Mouse (Mus musculus) frontal cortex, adult 2 months (tissue): ENCODE measurements around the gene Ppat. TPM values are rescaled to one million over a fixed set of nuclear protein-coding genes. Genes with fewer than 3 reads are reported as not detected.
"Not testable (repeated sequence)": the region's sequence is repeated elsewhere in the genome, so short reads cannot be mapped to it uniquely, and the experiment has no call there.

Experiments
- DNase-seq, 2 experiments: peaks; one replicate each; pipeline ENCODE4 v3.0.0; 2022; ENCODE audit warnings: low spot score in 1 of 2; ENCODE audit errors: extremely low spot score in 1 of 2
- polyA plus RNA-seq: library from polyadenylated mRNA; depleted of rRNA; stranded (reverse); fragments of >200 nt; gene quantifications from 2 replicates; pipeline ENCODE4 v1.2.3, GENCODE M21; 2012

The Ppat gene
- polyA plus RNA-seq, 1 experiment, result 10.0 TPM

GRCm38 (mm10) chr5:76950343-76951105, 854 bp downstream of the Ppat start:
- no peak for DNase-seq

- no peak for DNase-seq
Observed at GRCm38 (mm10) chr5:76947758-76948157, 3.6 kb downstream of the Ppat start.

GRCm38 (mm10) chr5:76947142-76947541, 4.2 kb downstream of the Ppat start:
- DNase-seq, result no peak

- no peak for DNase-seq
Observed at GRCm38 (mm10) chr5:76945678-76946033, 5.7 kb downstream of the Ppat start.

GRCm38 (mm10) chr5:76944965-76945677, 6.3 kb downstream of the Ppat start:
- no peak for DNase-seq

- DNase-seq, result no peak
Observed at GRCm38 (mm10) chr5:76942505-76942904, 8.9 kb downstream of the Ppat start.

GRCm38 (mm10) chr5:76941975-76942374, 9.4 kb downstream of the Ppat start:
- no peak for DNase-seq

- DNase-seq, result no peak
Observed at GRCm38 (mm10) chr5:76939717-76940116, 11.7 kb downstream of the Ppat start.

GRCm38 (mm10) chr5:76929180-76929877, 22.0 kb downstream of the Ppat start:
- no peak for DNase-seq

GRCm38 (mm10) chr5:76928124-76928832, 23.1 kb downstream of the Ppat start:
- peak in 1 of 2 experiments; percentile 53 for DNase-seq

GRCm38 (mm10) chr5:76924296-76924695, 27.1 kb downstream of the Ppat start:
- DNase-seq, result no peak

GRCm38 (mm10) chr5:76923428-76923827, 27.9 kb downstream of the Ppat start:
- peak in 1 of 2 experiments; percentile 62 for DNase-seq

GRCm38 (mm10) chr5:76922833-76923232, 28.5 kb downstream of the Ppat start:
- DNase-seq, result no peak

- not testable (repeated sequence) for DNase-seq
Observed at GRCm38 (mm10) chr5:76912522-76912921, 38.9 kb downstream of the Ppat start.

- no peak for DNase-seq
Observed at GRCm38 (mm10) chr5:76910807-76911206, 40.6 kb downstream of the Ppat start.

- DNase-seq, result no peak
Observed at GRCm38 (mm10) chr5:76906155-76906499, 45.3 kb downstream of the Ppat start.

GRCm38 (mm10) chr5:76905405-76906154, 45.8 kb downstream of the Ppat start, which contains the start of gene Aasdh:
TSS of gene Aasdh (minus strand) at chr5:76905514.
- peak; percentile 79 to 97 for DNase-seq

GRCm38 (mm10) chr5:76904713-76905404, 46.5 kb downstream of the Ppat start:
- DNase-seq, result no peak

GRCm38 (mm10) chr5:76902131-76902530, 49.2 kb downstream of the Ppat start:
- DNase-seq, result no peak

GRCm38 (mm10) chr5:76893084-76893483, 58.3 kb downstream of the Ppat start:
- no peak for DNase-seq
